Mouse (Mus musculus) lung, adult 18-20 months (tissue): ENCODE measurements around the gene Cnnm2.
"Not testable (repeated sequence)": the region's sequence is repeated elsewhere in the genome, so short reads cannot be mapped to it uniquely, and the experiment has no call there.

Experiments used
- DNase-seq, 2 experiments: peaks; one replicate each; pipeline ENCODE4 v3.0.0; 2022; ENCODE audit warnings: mixed read lengths in 2 of 2

The Cnnm2 gene

GRCm38 (mm10) chr19:46761247-46761946 lies at the start of gene Cnnm2:
Gene Cnnm2, plus strand, starts transcription at chr19:46761596.
- DNase-seq: peak; percentile 100

GRCm38 (mm10) chr19:46714234-46714633 lies 47.2 kb upstream of the Cnnm2 start:
- DNase-seq: no peak

GRCm38 (mm10) chr19:46715016-46715415 lies 46.4 kb upstream of the Cnnm2 start:
- no peak for DNase-seq

GRCm38 (mm10) chr19:46718150-46718549 lies 43.2 kb upstream of the Cnnm2 start:
- DNase-seq: no peak

GRCm38 (mm10) chr19:46724411-46724810 lies 37.0 kb upstream of the Cnnm2 start:
- DNase-seq: no peak

DNA sequence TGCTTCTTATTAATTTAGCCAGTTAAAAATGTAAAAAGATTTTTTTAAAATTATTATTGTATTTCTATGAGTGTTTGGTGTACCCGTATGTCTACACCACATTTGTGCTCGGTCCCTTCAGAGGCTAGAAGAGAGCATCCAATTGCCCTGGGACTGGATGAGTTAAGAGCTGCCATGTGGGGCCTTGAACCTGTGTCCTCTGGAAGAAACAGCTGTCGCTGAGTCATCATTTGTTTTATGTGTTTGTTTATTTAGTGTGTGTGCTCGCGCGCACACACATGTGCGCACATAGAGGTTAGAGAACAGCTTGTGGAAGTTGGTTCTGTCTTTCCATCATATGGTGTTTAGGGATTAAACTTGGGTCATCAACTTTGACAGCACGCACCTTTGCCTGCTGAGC lies 35.3 kb upstream of the Cnnm2 start:
- DNase-seq: no peak

DNA sequence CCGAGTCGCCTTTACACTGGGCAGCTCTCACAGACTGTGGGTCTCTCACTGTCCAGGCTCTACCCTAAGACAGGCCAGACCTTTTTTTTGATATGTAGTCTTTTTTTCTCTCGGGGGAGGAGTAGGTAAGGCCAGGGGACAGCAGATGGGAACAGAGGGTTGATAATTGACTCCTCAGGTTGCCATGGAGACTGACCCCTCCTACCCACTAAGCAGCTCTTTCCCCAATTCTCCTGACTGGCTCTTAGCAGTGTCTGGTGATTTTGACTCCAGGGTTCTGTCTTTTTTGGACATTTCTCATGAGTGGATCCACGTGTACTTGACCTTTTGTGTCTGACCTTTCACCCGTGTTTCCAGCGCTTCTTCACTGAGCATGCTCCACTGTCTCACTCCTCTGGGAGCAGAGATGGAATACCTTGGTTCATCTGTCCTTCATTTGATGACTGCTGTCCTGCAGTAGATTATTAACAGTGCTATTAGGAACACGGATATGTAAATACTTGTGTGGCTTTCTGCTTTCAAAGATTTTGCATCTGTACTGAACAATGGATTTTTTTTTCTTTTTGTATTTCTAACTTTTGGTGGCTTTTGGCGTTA lies 34.2 kb upstream of the Cnnm2 start:
- DNase-seq: no peak

DNA sequence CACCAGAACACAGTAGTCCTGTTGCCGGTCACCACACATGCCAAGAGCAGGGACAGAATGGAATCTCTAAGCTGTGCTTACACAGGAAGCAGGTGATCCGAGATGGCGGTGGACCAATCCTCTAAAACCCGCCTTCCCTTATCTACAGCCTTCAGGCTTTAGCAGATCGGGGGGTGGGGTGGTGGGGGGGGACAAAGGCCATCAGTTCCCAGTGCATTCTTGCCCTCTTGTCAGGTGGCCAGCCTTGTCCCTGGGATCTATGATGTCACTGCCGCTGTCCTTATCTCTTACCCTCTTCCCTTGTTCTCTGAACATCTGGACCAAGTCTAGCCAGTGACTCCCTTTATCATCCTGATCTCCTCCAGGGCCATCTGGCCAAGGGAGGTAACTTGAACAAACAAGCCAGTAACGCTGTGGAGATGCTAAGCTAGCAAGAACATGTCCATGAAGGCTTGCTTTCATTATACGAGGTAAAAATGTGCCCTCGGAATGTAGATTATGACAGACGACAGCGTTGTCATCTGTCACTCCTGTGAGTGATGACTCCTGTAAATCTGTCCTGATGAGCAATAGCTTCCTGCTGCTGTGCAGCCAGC lies 33.4 kb upstream of the Cnnm2 start:
- no peak for DNase-seq

GRCm38 (mm10) chr19:46728909-46729308 lies 32.5 kb upstream of the Cnnm2 start:
- DNase-seq: no peak

GRCm38 (mm10) chr19:46731351-46731750 lies 30.0 kb upstream of the Cnnm2 start:
- no peak for DNase-seq

GRCm38 (mm10) chr19:46732673-46733072 lies 28.7 kb upstream of the Cnnm2 start:
- DNase-seq: not testable (repeated sequence)

DNA sequence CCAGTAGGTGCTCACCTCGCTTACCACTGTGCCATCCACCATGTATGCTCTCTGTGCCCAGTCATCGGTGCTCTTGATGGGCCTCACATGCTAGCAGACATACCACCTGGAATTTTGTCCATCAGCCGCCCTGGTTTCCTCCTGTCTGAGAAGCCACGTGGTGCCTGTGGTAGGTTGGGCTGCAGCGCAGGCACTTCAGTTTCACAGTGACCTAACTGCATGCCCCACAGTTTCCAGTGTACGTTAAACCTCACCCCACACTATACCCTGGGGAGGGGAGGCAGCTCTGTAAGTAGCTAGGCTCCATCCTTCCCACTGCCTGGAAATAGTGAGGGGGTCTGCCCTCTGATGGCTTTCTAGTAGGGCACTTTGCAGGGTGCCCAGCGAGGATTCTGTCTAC lies 27.8 kb upstream of the Cnnm2 start:
- no peak for DNase-seq

- no peak for DNase-seq
These were observed 26.2 kb upstream of the Cnnm2 start for GRCm38 (mm10) chr19:46735241-46735640.

- DNase-seq: no peak
These were observed 24.3 kb upstream of the Cnnm2 start for GRCm38 (mm10) chr19:46737106-46737505.

DNA sequence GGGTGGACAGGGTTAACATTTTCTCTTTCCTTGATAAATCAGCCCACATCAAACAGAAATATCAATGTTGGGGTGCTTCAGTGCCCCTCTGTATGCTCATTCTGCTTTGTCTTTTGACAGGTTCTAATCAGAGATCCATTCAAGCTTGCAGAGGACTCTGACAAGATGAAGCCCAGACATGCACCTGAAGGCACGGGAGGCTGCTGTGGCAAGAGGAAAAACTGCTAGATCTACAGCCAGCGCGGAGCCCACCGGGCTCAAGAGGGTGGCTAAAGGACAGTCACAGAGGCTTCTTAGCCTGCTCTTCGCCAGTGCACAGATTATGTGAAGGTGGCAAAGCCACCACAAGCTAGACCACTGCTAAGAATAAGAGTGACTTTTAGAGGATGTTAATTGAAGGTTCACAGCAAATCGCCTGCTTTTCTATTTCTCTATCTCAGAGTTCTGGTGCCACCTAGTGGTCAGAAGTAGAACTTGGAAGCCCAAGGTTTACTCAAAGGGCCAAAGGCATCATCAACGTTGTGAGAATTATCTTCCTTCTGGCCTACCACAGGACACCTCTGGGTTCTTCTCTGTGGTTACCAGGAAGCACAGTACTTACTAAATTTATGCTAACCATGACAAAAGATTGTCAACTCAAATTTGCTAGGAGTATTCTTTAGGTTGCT lies 20.9 kb upstream of the Cnnm2 start:
- peak; percentile 33 to 55 for DNase-seq

GRCm38 (mm10) chr19:46741574-46741973 lies 19.8 kb upstream of the Cnnm2 start:
- DNase-seq: no peak

- DNase-seq: no peak
These were observed 16.7 kb upstream of the Cnnm2 start for GRCm38 (mm10) chr19:46744681-46745080.

GRCm38 (mm10) chr19:46747799-46748198 lies 13.6 kb upstream of the Cnnm2 start:
- DNase-seq: no peak

- DNase-seq: no peak
These were observed 9.2 kb upstream of the Cnnm2 start for GRCm38 (mm10) chr19:46752235-46752634.

- peak; percentile 27 to 60 for DNase-seq
These were observed 6.3 kb upstream of the Cnnm2 start for GRCm38 (mm10) chr19:46755066-46755465.

GRCm38 (mm10) chr19:46756221-46756620 lies 5.2 kb upstream of the Cnnm2 start:
- no peak for DNase-seq

GRCm38 (mm10) chr19:46759096-46759495 lies 2.3 kb upstream of the Cnnm2 start:
- DNase-seq: no peak

DNA sequence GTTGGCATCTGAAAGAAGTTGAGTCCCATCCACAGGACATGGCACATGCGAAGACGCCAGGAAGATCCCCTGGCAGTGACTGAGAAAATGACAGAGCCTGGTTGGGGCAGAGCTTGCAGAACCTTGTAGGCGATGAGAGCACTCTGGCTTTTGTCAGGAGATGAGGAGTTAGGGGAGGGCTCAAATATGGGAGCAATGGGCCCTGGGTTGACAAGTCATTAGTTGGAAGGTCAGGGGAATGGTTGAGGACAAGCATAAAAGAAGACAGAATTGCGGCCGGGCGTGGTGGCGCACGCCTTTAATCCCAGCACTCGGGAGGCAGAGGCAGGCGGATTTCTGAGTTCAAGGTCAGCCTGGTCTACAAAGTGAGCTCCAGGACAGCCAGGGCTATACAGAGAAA lies 1.5 kb upstream of the Cnnm2 start:
- not testable (repeated sequence) for DNase-seq
